Mouse (Mus musculus) brain, embryonic 14.5 days (tissue): ENCODE measurements at regions not wholly inside any gene's neighbourhood (a gene's known extent, or its start where the extent isn't known, plus 50 kb on each side); places are given as distances from the start of the nearest gene placed in this dataset.

Experiments used
- CTCF ChIP-seq: fragments of 200-500 bp; IDR thresholded peaks from 2 replicates; pipeline ENCODE4 v1.5.1; 2012; ENCODE audit warnings: inconsistent platforms, mild to moderate bottlenecking, moderate library complexity, borderline replicate concordance; ENCODE audit not compliant: insufficient read depth, insufficient read length; ENCODE audit errors: extremely low read depth
- POLR2A ChIP-seq: fragments of 200-500 bp; IDR thresholded peaks from 2 replicates; pipeline ENCODE4 v1.6.1; 2012; ENCODE audit warnings: mild to moderate bottlenecking, inconsistent platforms, borderline replicate concordance; ENCODE audit not compliant: poor library complexity, insufficient read depth, insufficient read length, severe bottlenecking; ENCODE audit errors: extremely low read depth

- no peak for TF ChIP-seq CTCF
- TF ChIP-seq POLR2A = no peak
Measured at GRCm38 (mm10) chr19:15203039-15203438, 605.2 kb upstream of the Tle4 start.
